Mouse (Mus musculus) midbrain, postnatal 0 days (tissue): ENCODE results near the gene Defb47. TPM values are rescaled to one million over a fixed set of nuclear protein-coding genes. Genes with fewer than 3 reads are reported as not detected.

Experiments used
- ATAC-seq: fragments of 200-750 bp; cut with Nextera tagmentation; 2 replicates; pipeline ENCODE4 v1.8.0; 2017; ENCODE audit warnings: moderate number of reproducible peaks, mild to moderate bottlenecking, moderate TSS enrichment, moderate library complexity; ENCODE audit not compliant: low FRiP score
- DNase-seq: peaks from one replicate; pipeline ENCODE4 v3.0.0-alpha.2; 2015; ENCODE audit warnings: low spot score
- H3K27ac ChIP-seq: fragments of 300-500 bp; sonication (generic); 2 replicates; pipeline ENCODE4 v1.5.1; 2014; ENCODE audit warnings: low read depth, mild to moderate bottlenecking, low read length, mixed read lengths
- H3K27me3 ChIP-seq: fragments of 300-500 bp; sonication (generic); 2 replicates; pipeline ENCODE4 v1.6.1; 2014; ENCODE audit warnings: low read length, control low read depth, mixed read lengths; ENCODE audit not compliant: insufficient read depth
- H3K36me3 ChIP-seq: fragments of 300-500 bp; sonication (generic); 2 replicates; pipeline ENCODE4 v1.6.1; 2014; ENCODE audit warnings: low read length, control low read depth, mixed read lengths; ENCODE audit not compliant: insufficient read depth
- H3K4me1 ChIP-seq: fragments of 300-500 bp; sonication (generic); 2 replicates; pipeline ENCODE4 v1.6.1; 2014; ENCODE audit warnings: mild to moderate bottlenecking, control low read depth, antibody characterized with exemption, low read length, mixed read lengths; ENCODE audit not compliant: insufficient read depth
- H3K4me2 ChIP-seq: fragments of 300-500 bp; sonication (generic); 2 replicates; pipeline ENCODE4 v1.6.1; 2014; ENCODE audit warnings: low read depth, mild to moderate bottlenecking, low read length, mixed read lengths; ENCODE audit not compliant: poor library complexity, severe bottlenecking
- H3K4me3 ChIP-seq: fragments of 300-500 bp; sonication (generic); 2 replicates; pipeline ENCODE4 v1.5.1; 2014; ENCODE audit warnings: low read depth, mild to moderate bottlenecking, low read length, moderate library complexity
- H3K9ac ChIP-seq: fragments of 300-500 bp; sonication (generic); replicated peaks from 2 replicates; pipeline ENCODE4 v1.6.1; 2014; ENCODE audit warnings: mild to moderate bottlenecking, low read length, moderate library complexity, mixed read lengths; ENCODE audit not compliant: poor library complexity, severe bottlenecking
- H3K9me3 ChIP-seq: fragments of 300-500 bp; sonication (generic); 2 replicates; pipeline ENCODE4 v1.6.1; 2016; ENCODE audit warnings: low read length, control low read depth
- CTCF ChIP-seq: IDR thresholded peaks from 2 replicates; pipeline ENCODE4 v1.5.1; 2016; ENCODE audit warnings: antibody characterized with exemption, mild to moderate bottlenecking
- WGBS: fragments of 180-500 bp; shearing (Covaris S2); extraction: QIAGEN DNeasy Blood & Tissue Kit; methylation state at CpG from one replicate; pipeline ENCODE4 v1.1.7; 2014; 5-methylcytosine and 5-hydroxymethylcytosine counted together
- polyA plus RNA-seq: library from polyadenylated mRNA; unstranded; fragments of >200 nt; fragmentation: Nextera tagmentation; extraction: Ambion mirVana; gene quantifications from 2 replicates; pipeline ENCODE4 v1.2.1, GENCODE M21; 2015
- total RNA-seq: library from RNA; depleted of rRNA; stranded (reverse); fragments of >200 nt; gene quantifications from 2 replicates; pipeline ENCODE4 v1.2.3, GENCODE M21; 2014; rRNA removed

The Defb47 gene
- total and polyA plus RNA-seq, 2 experiments from 2014 or later = not detected

GRCm38 (mm10) chr14:63011471-63011870, 13.6 kb downstream of the Defb47 start, which contains the start of gene Defb43:
Gene Defb43 (plus strand): TSS chr14:63011771.
- no peak for TF ChIP-seq CTCF
- H3K4me3 ChIP-seq = no peak within 1 kb of the TSS
- H3K36me3 ChIP-seq = no peaks in the 10 kb centered on the region
- H3K27ac ChIP-seq = no peak within 1 kb of the TSS
- 96% methylated on average over 5 of the region's 5 CpGs for WGBS
- no peaks in the 10 kb centered on the region for H3K9me3 ChIP-seq
- no peak within 1 kb of the TSS for H3K9ac ChIP-seq
- H3K4me1 ChIP-seq = no peaks in the 10 kb centered on the region
- H3K4me2 ChIP-seq = no peak within 1 kb of the TSS
- no peaks in the 10 kb centered on the region for H3K27me3 ChIP-seq
- DNase-seq (no peak), ATAC-seq (no peak)

- H3K9me3 ChIP-seq = no peaks in the 10 kb centered on the region
- H3K27ac ChIP-seq = no peak overlapping the region
- no peak overlapping the region for H3K4me3 ChIP-seq
- no peak for TF ChIP-seq CTCF
- DNase-seq (no peak), ATAC-seq (no peak)
- no peak overlapping the region for H3K9ac ChIP-seq
- WGBS = 89% methylated on average over 4 of the region's 4 CpGs
- H3K27me3 ChIP-seq = no peaks in the 10 kb centered on the region
- no peaks in the 10 kb centered on the region for H3K36me3 ChIP-seq
- H3K4me1 ChIP-seq = no peaks in the 10 kb centered on the region
- no peak overlapping the region for H3K4me2 ChIP-seq
Measured at GRCm38 (mm10) chr14:63013082-63013481, 15.2 kb downstream of the Defb47 start.

GRCm38 (mm10) chr14:63014667-63015066, 16.8 kb downstream of the Defb47 start:
- H3K4me1 ChIP-seq = no peaks in the 10 kb centered on the region
- ATAC-seq (no peak), DNase-seq (no peak)
- no peak overlapping the region for H3K27ac ChIP-seq
- H3K36me3 ChIP-seq = no peaks in the 10 kb centered on the region
- H3K27me3 ChIP-seq = no peaks in the 10 kb centered on the region
- WGBS = 89% methylated on average over 4 of the region's 4 CpGs
- no peak for TF ChIP-seq CTCF
- no peaks in the 10 kb centered on the region for H3K9me3 ChIP-seq
- H3K4me3 ChIP-seq = no peak overlapping the region
- no peak overlapping the region for H3K4me2 ChIP-seq
- no peak overlapping the region for H3K9ac ChIP-seq

DNA sequence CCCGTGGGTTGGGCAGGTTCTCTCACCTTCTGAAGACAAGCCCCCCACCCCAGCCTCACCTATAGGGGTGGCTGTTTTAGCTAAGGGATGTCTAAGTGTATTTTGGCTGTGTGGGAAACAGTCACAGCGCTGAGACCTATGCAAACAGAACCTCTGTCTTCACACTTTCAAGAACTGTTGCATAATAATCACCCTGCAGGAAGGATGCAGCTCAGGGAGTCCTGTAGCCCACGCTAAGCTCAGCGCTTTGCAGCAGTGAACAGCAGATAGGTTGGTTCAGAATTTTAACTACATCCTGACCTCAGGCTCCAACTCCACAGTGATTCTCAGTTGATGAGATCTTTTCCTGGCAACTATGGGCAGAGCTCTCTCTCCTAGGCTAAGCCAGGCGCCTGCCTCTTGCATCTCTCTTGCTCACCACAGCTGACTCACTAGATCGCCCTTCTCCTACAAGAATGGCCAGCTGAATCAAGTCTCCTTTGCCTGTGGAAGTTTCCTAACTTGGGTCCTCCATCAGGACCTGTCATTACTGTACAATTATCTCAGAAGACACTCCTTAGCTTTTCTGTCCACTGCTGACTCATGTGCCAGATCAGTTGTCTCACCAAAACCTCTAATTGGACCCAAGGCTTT, 22.8 kb downstream of the Defb47 start:
- Histone ChIP-seq H3K27ac (no peak overlapping the region), H3K36me3 (no peaks in the 10 kb centered on the region), H3K4me3 (no peak overlapping the region), H3K27me3 (no peaks in the 10 kb centered on the region), H3K9me3 (no peaks in the 10 kb centered on the region), H3K9ac (no peak overlapping the region), H3K4me2 (no peak overlapping the region), H3K4me1 (no peaks in the 10 kb centered on the region)
- no peak for TF ChIP-seq CTCF
- WGBS = 54% methylated on average over 6 of the region's 6 CpGs
- ATAC-seq (no peak), DNase-seq (no peak)

DNA sequence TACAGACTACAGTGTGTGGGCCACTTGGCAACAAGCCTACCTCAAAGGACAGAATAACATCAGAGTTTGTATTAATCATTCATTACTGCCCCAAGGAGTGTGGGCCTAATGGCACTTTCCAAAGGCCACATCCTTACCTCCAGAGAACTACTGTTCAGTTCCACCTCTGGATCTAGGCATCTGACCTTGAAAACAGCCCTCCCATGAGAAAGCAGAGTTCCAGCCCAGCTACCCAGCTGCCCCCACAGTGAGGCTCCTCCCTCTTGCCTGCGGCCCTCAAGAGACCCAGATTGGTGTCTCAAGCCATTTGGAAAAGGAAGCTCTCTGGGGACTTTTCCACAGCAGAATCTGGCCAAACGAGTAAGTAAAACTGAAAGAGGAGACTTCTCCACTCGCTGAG, 48.8 kb downstream of the Defb47 start, which contains the start of gene Defb42:
Gene Defb42 (plus strand): TSS at position 301 of the 400 bp plus-strand sequence.
- WGBS = 84% methylated on average over 3 of the region's 3 CpGs
- Histone ChIP-seq H3K4me3 (no peak within 1 kb of the TSS), H3K9ac (no peak within 1 kb of the TSS), H3K27ac (no peak within 1 kb of the TSS), H3K36me3 (no peaks in the 10 kb centered on the region), H3K4me1 (no peaks in the 10 kb centered on the region), H3K4me2 (no peak within 1 kb of the TSS), H3K9me3 (no peaks in the 10 kb centered on the region), H3K27me3 (no peaks in the 10 kb centered on the region)
- no peak for ATAC-seq
- TF ChIP-seq CTCF = no peak
- no peak for DNase-seq

- no peak for DNase-seq
- no peak for ATAC-seq
- no peak within 1 kb of the TSS for H3K9ac ChIP-seq
- TF ChIP-seq CTCF = no peak
- no peak within 1 kb of the TSS for H3K27ac ChIP-seq
- H3K4me1 ChIP-seq = no peaks in the 10 kb centered on the region
- H3K9me3 ChIP-seq = no peaks in the 10 kb centered on the region
- no peak within 1 kb of the TSS for H3K4me3 ChIP-seq
- 62% methylated on average over 10 of the region's 14 CpGs for WGBS
- H3K36me3 ChIP-seq = no peaks in the 10 kb centered on the region
- no peaks in the 10 kb centered on the region for H3K27me3 ChIP-seq
- no peak within 1 kb of the TSS for H3K4me2 ChIP-seq
Measured at GRCm38 (mm10) chr14:63049910-63050370, 52.1 kb downstream of the Defb47 start, which contains the start of gene Defb30. Gene Defb30 (minus strand): TSS chr14:63049960.

Other genes starting within 250 kb of the Defb47 start
- 19.1 and 44.9 TPM in 2 replicates for gene Ints6, start 236.9 kb upstream of the Defb47 start, total RNA-seq
- 6.1 and 9.5 TPM in 2 replicates for gene Ints6, start 236.9 kb upstream of the Defb47 start, polyA plus RNA-seq
- gene Wdfy2, start 160.4 kb upstream of the Defb47 start, total RNA-seq = 19.6 and 22.7 TPM in 2 replicates
- 4.3 TPM in 2 replicates for gene Wdfy2, start 160.4 kb upstream of the Defb47 start, polyA plus RNA-seq
- not detected in 2 replicates for gene Defb48, start 13.6 kb upstream of the Defb47 start, total RNA-seq
- not detected in 2 replicates for gene Defb48, start 13.6 kb upstream of the Defb47 start, polyA plus RNA-seq
- not detected in 2 replicates for gene Defb43, start 13.7 kb downstream of the Defb47 start, total RNA-seq
- gene Defb43, start 13.7 kb downstream of the Defb47 start, polyA plus RNA-seq = not detected in 2 replicates
- 0.49 TPM in 1 of 2 replicates, not detected in the other for gene Defb42, start 48.9 kb downstream of the Defb47 start, total RNA-seq
- gene Defb42, start 48.9 kb downstream of the Defb47 start, polyA plus RNA-seq = 0.11 TPM in 1 of 2 replicates, not detected in the other
- gene Defb30, start 51.9 kb downstream of the Defb47 start, total RNA-seq = not detected in 2 replicates
- gene Defb30, start 51.9 kb downstream of the Defb47 start, polyA plus RNA-seq = not detected in 2 replicates